Mouse (Mus musculus) c-Kit-positive CD71-negative TER-119-negative erythroid progenitor cells, embryonic 14.5 days (primary cell): ENCODE results near the gene Slc25a16.
"Not testable (repeated sequence)": the region's sequence is repeated elsewhere in the genome, so short reads cannot be mapped to it uniquely, and the experiment has no call there.

Source experiments
- DNase-seq: peaks from one replicate; pipeline ENCODE4 v3.0.0-alpha.2; 2013; ENCODE audit warnings: low read depth

Gene Slc25a16

DNA sequence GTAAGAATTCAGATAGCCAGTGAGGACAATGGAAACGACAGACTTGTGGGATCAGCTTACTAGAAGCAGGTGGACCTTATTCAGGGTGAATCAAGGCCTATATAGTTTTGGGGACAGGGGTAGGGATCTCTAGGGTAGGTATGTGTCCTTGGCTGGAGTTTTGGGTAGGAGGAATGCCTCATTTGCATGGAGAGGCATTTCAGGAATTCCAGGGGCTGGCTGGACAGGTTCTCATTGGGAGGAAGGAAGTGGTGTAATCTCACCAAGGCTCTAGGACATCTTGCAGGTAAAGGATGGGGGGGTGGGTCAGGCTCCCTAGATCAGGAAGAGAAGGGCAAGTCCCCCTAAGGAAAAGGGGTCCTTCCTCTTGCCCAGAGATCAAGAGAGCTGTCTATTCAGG is 17.6 kb upstream of the Slc25a16 start:
- no peak for DNase-seq

DNA sequence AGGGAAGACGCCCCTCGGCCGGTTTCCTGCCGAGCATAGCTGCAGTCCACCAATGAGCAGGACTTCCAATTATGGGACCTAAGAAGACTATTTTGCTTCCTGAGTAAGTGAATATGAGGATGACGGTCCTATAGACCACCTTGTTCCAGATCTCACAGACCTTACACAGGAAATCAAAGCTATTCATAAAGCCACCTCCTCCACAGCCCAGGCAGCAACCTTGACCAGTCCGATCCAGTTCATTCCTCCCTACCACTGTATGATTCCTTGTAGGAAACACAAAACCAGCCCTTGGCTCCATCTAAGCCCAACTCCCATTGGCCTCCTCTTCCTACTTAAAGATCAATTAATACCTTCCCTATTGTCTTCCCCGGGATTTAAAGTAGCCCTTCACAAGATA is 14.1 kb upstream of the Slc25a16 start:
- DNase-seq, result no peak

DNA sequence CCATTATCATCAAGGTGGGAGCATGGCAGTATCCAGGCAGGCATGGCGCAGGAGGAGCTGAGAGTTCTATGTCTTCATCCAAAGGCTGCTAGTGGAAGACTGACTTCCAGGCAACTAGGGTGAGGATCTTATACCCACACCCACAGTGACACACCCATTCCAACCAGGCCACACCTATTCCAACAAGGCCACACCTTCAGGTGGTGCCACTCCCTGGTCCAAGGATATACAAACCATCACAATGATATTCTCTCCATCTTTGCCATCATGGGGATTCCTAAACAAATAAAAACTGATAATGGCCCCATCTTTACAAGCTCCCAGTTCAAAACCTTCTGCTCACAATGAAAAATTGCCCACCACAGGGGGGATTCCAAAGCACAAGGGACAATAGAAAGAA is 11.5 kb upstream of the Slc25a16 start, which contains the start of gene Tet1:
Tet1 (minus strand) TSS at position 101 of the 400 bp plus-strand sequence.
- DNase-seq, result not testable (repeated sequence)

DNA sequence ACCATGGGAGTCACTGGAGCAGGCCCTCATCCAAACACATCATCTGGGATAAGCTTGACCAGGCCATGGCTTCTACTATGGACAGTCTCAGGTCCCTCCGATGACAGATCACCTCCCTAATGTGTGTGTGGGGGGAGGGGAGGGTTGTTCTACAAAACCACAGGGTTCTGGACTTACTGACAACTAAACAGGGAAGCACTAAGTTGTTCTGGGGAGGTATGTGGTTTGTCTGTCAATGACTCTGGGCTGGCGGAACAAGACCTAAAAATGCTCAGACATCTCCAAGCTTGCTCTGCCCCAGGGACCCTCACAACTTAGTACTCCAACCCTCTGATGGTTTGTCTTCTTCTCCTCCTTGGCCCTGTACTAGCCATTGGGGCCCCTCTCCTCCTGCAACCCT is 9.3 kb upstream of the Slc25a16 start:
- no peak for DNase-seq

DNA sequence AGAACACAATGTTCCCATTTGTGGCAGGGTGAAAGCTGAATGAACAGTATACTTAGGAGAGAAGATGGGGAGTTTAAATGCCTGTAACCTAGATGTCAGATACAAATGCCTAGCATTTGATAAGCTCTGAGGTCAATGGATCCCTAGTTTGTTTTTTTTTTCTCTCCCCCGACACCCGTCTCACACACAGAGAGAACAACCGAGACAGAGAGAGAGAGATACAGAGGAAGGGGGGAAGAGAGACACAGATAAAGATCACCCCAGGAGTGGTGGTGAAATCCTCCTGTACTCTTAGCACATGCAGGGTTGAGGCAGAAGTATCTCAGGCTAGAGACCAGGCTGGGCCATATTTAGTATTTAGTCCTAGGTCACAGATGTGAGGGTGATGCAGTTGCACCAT is 1.4 kb upstream of the Slc25a16 start:
- DNase-seq, result no peak

DNA sequence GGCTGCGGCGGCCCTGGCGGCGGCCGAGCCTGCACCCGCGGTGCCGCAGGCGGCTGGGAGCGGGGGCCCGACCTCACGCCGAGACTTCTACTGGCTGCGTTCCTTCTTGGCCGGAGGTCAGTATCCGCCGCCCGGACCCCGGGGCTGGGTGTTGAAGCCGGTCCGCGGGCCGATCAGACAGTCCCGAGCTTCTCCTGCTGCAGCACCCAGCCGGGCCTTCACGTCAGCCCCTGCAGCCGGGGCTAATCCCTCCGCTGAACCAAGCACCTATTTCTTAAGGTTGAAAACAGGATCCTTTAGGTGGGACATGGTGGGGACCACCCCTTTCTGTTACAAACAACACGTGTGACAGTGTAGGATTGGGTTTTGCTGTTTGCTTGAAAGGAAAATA is 328 bp downstream of the Slc25a16 start:
- DNase-seq, result no peak

DNA sequence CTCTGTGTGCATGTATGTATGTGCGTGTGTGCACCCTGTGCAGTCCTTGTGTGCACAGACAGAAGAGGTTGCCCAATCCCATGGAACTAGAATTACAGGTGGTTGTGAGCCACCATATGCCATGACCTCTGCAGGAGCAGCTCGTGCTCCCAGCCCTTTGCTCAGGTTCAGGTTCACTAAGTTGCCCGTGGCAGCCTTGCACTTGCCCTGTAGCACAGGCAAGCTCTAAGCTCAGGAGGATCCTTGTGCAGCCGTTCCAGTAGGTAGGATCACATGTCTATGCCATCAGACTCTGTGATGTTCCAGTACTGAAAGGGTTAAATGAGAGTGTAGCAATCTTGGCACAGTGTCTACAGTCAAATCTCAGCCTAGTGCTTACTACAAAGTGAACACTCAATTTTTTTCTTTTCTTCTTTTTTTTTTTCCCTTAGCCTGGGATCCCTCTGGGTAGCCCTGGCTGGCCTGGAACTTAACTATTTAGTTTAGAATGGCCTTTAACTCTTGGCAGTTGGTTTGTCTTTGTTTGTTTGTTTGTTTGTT is 3.7 kb downstream of the Slc25a16 start:
- no peak for DNase-seq

DNA sequence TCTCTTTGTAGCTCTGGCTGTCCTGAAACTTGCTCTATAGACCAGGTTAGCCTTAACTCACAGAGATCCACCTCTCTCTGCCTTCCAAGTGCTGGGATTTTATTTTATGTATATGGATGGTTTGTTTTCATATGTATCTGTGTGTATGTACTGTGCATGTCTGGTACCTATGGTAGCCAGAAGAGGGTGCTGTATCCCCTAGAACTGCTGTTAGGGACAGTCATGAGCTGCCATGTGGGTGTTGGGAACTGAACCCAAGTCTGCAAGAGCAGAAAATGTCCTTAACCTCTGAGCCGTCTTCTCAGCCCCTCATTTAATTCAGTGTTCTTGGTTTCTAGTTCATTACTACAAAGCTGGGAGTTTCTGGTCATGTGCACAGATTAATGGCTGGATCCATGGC is 11.9 kb downstream of the Slc25a16 start:
- DNase-seq, result no peak

DNA sequence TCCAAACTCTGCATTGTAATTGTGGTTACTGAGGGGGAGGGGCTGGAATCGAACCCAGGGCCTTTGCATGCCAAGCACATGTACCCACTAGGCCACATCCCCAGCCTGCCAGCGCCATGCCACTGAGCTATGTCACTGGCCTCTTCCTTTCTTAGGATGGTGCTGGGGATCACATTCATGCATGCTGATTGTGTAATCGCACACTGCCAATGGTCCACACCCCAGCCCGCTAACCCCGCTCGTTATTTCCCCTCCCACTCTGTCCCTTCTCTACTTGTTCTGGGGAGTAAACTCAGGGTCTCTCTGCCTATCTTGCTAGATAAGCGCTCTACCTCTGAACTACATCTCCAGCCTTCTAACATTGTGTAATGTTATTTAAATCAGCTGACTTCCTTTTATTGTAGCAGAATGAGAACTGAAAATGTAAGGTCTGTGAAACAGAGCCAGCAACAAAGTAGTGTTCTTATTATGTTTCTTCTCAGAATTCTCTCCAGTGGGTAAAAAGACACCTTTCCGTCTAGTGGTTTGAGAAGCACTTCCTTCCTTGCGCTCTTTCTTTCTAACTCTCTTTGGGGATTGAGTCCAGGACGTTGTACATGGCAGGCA is 24.6 kb downstream of the Slc25a16 start:
- DNase-seq, result peak; percentile 24

DNA sequence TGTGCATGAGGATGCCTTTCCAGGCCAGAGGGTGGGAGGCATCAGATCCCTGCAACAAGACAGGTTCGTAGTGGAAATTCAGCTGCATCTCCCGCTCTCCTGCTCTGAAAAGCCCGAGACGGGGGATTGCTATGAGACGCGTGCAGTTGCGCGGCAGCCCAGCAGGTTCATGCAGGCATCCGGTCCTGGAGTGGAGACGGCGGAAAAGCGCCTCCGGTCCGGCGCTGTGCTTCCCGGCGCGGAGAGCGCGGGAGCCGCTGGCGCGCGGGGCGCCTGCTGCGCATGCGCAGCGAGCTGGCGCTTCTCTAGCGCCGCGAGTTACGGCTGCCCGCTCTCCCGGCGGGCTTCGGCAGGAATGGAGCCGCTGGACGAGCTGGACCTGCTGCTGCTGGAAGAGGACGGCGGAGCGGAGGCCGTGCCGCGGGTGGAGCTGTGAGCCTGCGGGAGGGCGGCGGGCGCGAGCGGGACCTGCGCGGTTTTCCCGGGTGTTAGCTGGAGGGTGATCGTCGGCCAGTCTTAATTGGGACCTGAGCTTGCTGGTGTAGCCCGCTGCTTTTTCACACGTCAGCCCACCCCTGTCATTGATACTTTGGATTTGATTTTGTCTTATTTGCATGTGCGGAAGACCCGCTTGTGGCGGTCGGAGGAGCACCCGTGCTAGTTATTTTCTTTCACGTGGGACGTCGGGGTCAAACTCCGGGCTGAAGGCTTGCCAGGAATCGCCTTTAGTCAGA is 26.5 kb downstream of the Slc25a16 start, which contains the start of gene Dna2:
Dna2 (plus strand) TSS at position 289 of the 734 bp plus-strand sequence.
- peak; percentile 77 for DNase-seq

DNA sequence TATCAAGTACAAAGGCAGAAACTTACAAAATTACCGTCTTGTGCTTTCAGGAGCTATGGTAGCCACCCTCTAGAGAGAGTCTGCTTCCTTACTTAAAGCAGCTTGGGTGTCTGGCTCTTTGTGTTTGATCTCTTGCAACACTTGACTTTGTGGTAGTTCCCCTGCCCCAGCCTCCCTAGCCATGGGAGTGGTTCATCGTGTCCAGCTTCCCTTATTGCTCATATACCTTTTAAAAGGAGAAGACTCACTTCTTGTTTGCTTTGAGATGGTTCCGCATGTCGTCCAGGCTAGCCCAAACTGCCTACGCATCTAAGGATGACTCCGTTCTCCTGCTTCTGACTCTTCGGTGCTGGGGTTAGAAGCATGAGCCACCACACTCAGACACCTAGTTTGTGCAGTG is 28.1 kb downstream of the Slc25a16 start:
- DNase-seq, result peak; percentile 34

DNA sequence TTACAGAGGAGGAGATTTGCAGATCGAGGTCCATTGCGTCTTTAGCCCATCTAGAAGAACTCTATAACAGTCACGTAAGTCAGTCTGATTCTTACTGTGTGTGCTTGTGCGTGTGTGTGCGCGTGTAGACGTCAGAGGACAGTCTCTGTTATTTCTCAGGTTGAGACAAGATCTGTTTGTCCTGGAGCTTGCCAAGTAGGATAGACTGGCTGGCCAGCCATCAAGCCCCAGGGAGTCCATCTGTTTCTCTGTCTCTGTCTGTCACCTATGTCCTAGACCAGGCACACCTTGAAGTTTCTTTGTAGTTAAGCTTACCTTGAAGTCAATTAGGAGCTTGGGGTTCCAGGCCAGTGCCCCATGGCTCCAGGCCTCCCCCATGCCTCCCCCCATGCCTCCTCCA is 43.5 kb downstream of the Slc25a16 start:
- no peak for DNase-seq

DNA sequence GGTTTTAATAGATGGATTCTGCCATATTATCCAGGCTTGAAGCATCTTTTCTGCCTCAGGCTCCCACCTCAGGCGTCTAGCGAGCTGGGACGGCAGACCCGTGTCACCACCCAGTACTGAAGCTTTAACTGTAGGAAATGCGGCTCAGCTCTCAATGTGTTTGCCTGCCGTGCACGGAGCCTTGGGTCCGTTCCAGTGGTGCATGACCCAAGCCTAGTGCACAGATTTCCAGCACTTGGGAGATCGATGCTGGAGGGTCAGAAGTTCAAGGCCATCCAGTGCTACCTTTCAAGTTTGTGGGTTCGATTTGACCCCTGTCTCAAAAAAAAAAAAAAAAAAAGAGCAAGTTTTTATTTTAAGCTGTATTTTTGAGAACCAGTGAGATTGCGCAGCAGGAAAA is 45.4 kb downstream of the Slc25a16 start:
- DNase-seq, result no peak

DNA sequence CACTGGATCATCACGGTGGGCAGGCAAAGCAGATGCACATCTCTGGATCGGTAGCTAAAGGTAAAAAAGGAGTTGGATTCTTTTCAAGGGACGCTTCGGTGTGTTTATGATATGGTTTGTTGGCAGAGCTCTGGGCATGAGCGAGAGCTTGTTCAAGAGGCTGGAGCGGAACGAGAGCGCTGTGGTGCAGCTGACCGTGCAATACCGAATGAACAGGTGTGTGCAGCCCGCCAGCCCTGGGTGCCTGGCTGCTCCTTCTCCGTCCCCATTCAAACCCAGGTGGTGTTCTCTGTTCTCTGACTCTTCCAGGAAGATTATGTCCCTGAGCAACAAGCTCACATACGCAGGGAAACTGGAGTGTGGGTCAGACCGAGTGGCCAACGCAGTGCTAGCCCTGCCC is 45.9 kb downstream of the Slc25a16 start:
- no peak for DNase-seq

DNA sequence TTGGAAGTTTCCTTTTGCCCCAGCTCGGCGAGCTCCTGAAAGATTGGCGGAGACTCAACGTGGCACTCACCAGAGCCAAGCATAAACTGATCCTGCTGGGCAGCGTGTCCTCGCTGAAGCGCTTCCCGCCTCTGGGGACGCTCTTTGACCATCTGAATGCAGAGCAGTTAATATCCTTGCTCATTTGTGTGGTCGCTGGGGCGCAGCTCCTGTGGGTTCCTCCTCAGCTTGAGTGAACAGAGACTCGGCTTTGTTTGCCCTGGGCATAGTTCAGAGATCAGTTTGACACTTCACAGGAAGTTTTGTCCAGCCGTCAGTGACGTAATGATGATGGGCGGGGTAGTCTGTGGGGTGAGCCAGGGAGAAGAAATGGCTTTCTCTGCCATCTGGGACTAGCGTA is 51.4 kb downstream of the Slc25a16 start:
- DNase-seq, result no peak

DNA sequence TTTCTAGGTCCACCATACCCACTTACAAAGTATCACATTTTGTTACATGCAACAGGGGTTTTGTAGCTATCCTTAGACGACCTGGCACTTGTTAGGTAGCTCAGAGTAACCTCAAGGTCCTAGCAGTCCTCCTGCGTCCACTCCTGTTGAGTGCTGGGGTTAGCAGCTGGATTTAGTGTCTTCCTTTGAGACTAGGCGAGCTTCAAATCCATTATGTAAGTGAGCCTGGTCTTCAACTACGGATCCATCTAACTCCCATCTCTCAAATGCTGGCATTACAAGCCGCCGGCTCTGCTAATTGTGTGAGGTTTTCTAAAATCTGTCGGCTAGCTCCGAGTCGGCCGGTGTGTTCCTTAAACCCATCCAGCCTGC is 59.2 kb downstream of the Slc25a16 start:
- no peak for DNase-seq

DNA sequence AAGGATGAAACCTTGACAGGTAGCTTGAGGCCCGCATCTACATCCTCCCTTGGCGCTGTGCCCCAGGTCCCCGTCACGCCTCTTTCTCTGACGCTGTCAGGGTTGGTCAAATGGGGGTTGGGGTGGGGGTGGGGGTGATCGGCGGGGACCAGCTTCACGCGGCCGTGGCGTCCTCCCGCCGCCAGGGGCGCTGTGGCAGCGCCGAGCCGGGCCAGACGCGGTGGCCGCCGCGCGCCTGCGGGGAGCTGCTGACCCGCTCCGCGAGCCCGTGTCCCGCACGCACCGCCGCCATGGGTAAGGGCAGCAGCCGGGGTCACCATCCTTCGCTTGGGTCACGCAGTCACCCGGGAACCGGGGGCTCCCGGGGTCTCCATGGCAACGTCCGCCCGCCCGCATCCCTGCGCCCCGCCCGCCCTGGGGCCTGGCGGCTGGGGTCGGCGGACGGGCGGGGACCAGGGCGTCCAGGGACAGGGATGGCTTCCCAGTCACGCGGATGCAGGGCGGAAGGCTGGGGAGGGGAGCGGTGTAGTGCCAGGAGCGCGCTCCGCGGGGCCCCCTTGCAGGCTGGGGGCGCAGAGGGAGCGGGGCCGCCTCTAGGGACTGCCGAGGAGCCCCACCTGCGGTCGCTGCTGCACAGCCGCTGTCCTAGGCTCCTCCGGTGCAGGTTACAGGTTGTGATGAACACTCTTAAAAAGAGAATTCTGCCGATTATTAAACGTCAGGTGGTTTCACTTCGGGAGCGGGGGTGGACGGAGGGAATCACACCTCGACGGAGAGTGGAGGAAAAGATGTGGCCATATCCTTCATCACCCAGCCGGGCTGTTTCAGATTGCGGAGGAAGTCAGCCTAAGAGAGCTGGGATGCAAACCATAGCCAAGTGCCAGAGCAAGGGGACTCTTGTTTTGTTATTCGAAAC is 59.9 kb downstream of the Slc25a16 start, which contains the start of gene Rufy2:
Rufy2 (plus strand) TSS at position 185 of the 916 bp plus-strand sequence.
- peak; percentile 47 for DNase-seq

DNA sequence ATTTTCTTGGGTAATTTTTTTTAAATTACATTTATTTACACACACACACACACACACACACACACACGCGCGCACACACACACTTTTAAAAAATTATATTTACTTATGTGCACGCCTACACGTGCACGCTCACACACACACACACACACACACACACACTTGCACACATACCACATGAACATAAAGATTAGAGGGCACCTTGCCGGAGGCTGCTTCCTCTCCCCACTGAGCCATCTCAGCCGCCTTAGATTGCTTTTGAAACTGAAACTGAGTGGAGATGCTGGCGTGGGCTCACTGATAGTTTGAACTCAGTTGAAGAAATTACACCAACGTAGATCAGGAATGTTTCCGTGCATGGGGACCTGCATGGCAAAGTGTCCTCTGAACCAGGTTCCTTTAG is 63.6 kb downstream of the Slc25a16 start:
- no peak for DNase-seq

DNA sequence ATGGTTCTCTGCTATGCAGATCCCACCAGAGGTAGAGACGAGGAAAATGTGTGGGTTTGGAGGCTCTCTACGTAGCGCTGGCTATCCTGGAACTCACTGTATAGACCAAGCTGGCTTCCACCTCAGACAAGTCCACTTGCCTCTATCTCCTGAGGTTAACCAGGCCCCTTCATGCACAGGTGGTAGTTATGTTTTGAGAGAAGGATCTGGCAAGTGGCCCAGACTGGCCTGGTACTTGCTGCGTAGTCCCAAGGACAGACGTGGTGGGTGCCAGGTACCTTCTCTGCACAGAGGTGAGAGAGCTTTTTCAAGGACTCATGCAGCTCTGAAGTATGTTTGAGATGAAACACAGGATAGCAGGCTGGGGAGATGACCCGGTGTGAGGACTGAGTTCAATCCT is 64.1 kb downstream of the Slc25a16 start:
- no peak for DNase-seq

DNA sequence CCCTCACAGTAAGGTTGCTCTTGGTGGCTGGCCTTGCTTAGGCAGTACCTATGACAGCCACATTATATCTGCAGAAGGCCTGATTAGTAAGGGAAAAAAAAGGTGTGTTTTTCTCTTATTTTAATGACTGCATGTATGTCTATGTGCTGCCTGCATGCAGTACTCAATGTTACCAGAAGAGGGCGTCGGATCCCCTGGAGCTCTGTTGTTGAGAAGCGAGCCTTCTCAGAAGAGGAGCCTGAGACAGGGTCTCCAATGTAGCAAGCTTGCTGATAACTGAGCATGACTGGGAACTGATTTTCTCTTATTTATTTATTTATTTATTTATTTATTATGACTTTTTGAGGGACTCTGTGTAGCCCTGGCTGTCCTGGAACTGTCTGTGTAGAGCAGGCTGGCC is 66.9 kb downstream of the Slc25a16 start:
- DNase-seq, result peak; percentile 46

DNA sequence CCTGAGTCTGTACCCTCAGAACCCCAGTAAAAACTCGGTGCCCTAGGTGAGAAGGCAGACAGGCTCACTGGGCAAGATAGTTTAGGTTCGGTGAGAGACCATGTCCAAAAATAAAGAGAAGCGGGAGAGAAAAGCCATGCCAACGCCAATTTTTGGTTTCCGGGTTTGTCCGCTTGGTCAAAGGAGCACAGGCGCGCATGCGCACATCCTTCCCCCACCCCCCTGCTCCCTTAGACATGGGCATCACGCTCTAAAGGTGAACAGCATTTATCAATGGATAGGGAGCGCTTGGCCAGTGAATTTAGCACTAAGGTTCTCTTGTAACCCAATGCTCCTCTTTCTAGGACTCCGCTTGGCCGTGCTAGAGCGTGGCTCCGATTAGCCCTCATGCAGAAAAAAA is 70.2 kb downstream of the Slc25a16 start:
- no peak for DNase-seq

DNA sequence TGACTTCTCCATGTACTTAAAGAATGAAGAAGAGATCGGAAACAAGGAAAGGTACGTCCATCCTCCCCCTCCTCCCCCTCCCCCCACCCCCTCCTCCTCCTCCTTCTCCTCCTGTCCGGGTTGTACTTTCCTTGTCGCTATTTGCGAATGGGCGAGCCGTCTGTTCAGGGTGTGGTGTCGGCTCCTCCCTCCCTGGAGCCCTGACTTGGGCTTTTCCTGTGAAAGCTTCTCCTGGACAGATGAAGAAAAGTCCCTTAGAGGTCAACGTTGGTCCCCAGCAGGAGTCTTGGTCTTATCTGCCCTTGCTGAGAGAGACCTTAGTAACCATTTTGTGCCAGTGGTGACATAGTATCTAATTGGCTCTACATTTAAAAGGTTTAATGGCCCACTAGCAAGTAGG is 73.6 kb downstream of the Slc25a16 start:
- DNase-seq, result no peak
